Mouse (Mus musculus) hematopoietic multipotent progenitor cell, adult 10-12 weeks (in vitro differentiated cells): Measurements from ENCODE around the gene Ppp2r3d. TPM values are rescaled to one million over a fixed set of nuclear protein-coding genes. Genes with fewer than 3 reads are reported as not detected.

Experiments
- polyA plus RNA-seq: library from polyadenylated mRNA; stranded (reverse); fragments of >175 nt; gene quantifications from 2 replicates; pipeline ENCODE4 v1.2.3, GENCODE M21; 2012; ENCODE audit warnings: low replicate concordance

Gene Ppp2r3d
- polyA plus RNA-seq = 245 and 704 TPM in 2 replicates

DNA sequence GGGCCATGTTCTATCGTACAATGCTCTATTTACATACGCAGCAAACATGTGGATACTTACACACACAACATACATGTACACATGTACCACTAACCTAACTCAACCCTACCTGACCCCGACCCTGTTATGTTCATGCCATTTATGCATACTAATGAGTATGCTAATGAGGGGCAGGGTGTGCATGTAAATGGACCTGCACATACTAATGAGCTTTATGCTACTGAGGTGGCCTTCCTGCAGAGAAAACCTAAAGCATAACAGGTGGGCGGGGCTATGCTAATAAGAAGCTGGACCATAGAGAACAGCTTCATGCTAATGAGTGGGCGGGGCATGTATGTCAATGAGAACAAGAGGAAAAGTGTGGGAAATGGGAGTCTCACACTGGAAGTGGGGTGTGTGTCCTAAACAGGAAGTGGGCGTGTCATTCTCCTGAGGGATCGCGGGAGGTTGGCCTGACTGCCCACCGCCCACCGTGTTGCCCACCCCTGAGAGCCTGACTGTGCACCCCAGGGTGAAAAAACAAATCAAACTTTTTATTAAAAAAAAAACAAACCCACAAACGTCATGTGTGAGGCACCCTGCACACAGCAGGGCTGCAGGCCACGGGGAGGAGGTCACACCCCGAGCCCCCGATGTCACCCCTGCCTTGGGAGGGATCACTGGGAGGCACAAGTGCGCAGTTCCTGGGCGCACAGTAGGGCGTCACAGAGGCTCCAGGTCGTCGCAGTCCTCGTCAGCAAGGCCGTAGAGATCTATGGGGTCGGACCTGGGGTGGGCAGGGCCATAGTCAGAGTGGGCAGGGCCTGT is at the start of gene Ppp2r3d:
Gene Ppp2r3d, minus strand, starts transcription at position 803 of the 807 bp plus-strand sequence.

DNA sequence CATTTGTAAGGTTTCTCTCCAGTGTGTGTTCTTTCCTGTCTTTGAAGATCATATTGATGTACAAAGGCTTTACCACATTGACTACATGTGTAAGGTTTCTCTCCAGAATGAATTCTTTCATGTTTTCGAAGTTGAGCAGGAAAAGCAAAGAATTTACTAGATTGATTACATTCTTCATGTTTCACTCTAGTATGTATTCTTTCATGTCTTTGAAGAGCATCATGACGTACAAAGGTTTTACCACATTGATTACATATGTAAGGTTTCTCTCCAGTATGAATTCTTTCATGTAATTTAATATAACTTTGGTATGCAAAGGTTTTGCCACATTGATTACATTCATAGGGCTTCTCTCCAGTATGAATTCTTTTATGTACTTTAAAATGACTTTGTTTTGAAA is 17.0 kb upstream of the Ppp2r3d start, which contains the start of gene Gm21836:
Gene Gm21836, minus strand, starts transcription at position 101 of the 400 bp plus-strand sequence.

Other genes with a start within 250 kb of the Ppp2r3d start
- gene 2010315B03Rik, start 164.2 kb downstream of the Ppp2r3d start, polyA plus RNA-seq = 1.5 TPM in 1 of 2 replicates, not detected in the other
- not detected in 2 replicates for gene Gm21836, start 16.9 kb upstream of the Ppp2r3d start, polyA plus RNA-seq